Mouse (Mus musculus): ENCODE measurements at regions not wholly inside any gene's neighbourhood (a gene's known extent, or its start where the extent isn't known, plus 50 kb on each side); places are given as distances from the start of the nearest gene placed in this dataset.

GRCm38 (mm10) chr9:41558456-41558855, 397.0 kb upstream of the Ubash3b start:
- Histone ChIP-seq H3K4me3 (replicated peaks; ENCODE audit: control insufficient read depth, low read depth, low read length) (no peak overlapping the region), H3K4me1 (ENCODE audit: control insufficient read depth, insufficient read depth, low read length) (no peaks in the 10 kb centered on the region), H3K27ac (ENCODE audit: control insufficient read depth, insufficient read depth, low read depth, low read length, poor library complexity) (no peak overlapping the region)
- 84% methylated on average over 3 of the region's 3 CpGs for WGBS
- TF ChIP-seq POLR2A (IDR thresholded peaks at IDR 0.05; ENCODE audit: borderline replicate concordance, control insufficient read depth, low read depth, low read length), result no peak
- no peak for TF ChIP-seq CTCF (IDR thresholded peaks at IDR 0.05; ENCODE audit: control insufficient read depth, insufficient read depth, low read length)

- Histone ChIP-seq H3K4me3 (replicated peaks; ENCODE audit: control insufficient read depth, low read depth, low read length) (no peak overlapping the region), H3K4me1 (ENCODE audit: control insufficient read depth, insufficient read depth, low read length) (no peaks in the 10 kb centered on the region), H3K27ac (ENCODE audit: control insufficient read depth, insufficient read depth, low read depth, low read length, poor library complexity) (no peak overlapping the region)
- TF ChIP-seq POLR2A (IDR thresholded peaks at IDR 0.05; ENCODE audit: borderline replicate concordance, control insufficient read depth, low read depth, low read length), result no peak
- no peak for TF ChIP-seq CTCF (IDR thresholded peaks at IDR 0.05; ENCODE audit: control insufficient read depth, insufficient read depth, low read length)
- WGBS, result 76% methylated on average over 4 of the region's 4 CpGs
Observed at GRCm38 (mm10) chr9:41556888-41557287, 395.4 kb upstream of the Ubash3b start.

GRCm38 (mm10) chr9:41545776-41546175, 384.3 kb upstream of the Ubash3b start:
- Histone ChIP-seq H3K27ac (ENCODE audit: control insufficient read depth, insufficient read depth, low read depth, low read length, poor library complexity) (no peak overlapping the region), H3K4me3 (replicated peaks; ENCODE audit: control insufficient read depth, low read depth, low read length) (no peak overlapping the region), H3K4me1 (ENCODE audit: control insufficient read depth, insufficient read depth, low read length) (no peaks in the 10 kb centered on the region)
- no peak for TF ChIP-seq CTCF (IDR thresholded peaks at IDR 0.05; ENCODE audit: control insufficient read depth, insufficient read depth, low read length)
- TF ChIP-seq POLR2A (IDR thresholded peaks at IDR 0.05; ENCODE audit: borderline replicate concordance, control insufficient read depth, low read depth, low read length), result no peak
- 70% methylated on average over 1 of the region's 1 CpGs for whole genome bisulfite sequencing

- 80% methylated on average over 5 of the region's 5 CpGs for WGBS
- TF ChIP-seq POLR2A (IDR thresholded peaks at IDR 0.05; ENCODE audit: borderline replicate concordance, control insufficient read depth, low read depth, low read length) (no peak), CTCF (IDR thresholded peaks at IDR 0.05; ENCODE audit: control insufficient read depth, insufficient read depth, low read length) (no peak)
Observed at GRCm38 (mm10) chr9:41542511-41542910, 381.0 kb upstream of the Ubash3b start.

DNA sequence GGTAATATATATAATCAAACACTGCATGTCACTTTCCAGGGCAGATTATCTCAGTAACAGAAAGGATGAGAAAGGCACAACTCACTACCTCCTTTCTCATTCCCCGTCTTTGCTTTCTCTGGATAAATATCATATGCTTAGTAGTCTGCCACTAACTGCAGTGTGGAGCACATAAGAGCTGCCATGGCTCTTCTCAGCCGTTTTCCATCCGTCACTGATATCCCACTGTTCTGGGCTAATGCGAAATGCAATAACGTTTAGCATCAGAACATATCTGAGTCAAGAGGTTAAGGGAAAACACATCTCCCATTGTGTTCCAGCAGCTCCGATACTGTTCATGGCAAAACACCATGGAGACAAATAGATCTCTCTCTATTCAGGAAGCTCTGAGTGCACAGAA, 379.8 kb upstream of the Ubash3b start:
- TF ChIP-seq CTCF (IDR thresholded peaks at IDR 0.05; ENCODE audit: control insufficient read depth, insufficient read depth, low read length), result no peak
- no peak for TF ChIP-seq POLR2A (IDR thresholded peaks at IDR 0.05; ENCODE audit: borderline replicate concordance, control insufficient read depth, low read depth, low read length)
- no peaks in the 10 kb centered on the region for H3K4me1 ChIP-seq (ENCODE audit: control insufficient read depth, insufficient read depth, low read length)
- H3K4me3 ChIP-seq (replicated peaks; ENCODE audit: control insufficient read depth, low read depth, low read length), result no peak overlapping the region
- WGBS, result 78% methylated on average over 6 of the region's 6 CpGs
- no peak overlapping the region for H3K27ac ChIP-seq (ENCODE audit: control insufficient read depth, insufficient read depth, low read depth, low read length, poor library complexity)

More at GRCm38 (mm10) chr9:41542511-41542910, 381.0 kb upstream of the Ubash3b start:
- H3K27ac ChIP-seq (ENCODE audit: control insufficient read depth, insufficient read depth, low read depth, low read length, poor library complexity), result no peak overlapping the region
- no peaks in the 10 kb centered on the region for H3K4me1 ChIP-seq (ENCODE audit: control insufficient read depth, insufficient read depth, low read length)
- H3K4me3 ChIP-seq (replicated peaks; ENCODE audit: control insufficient read depth, low read depth, low read length), result no peak overlapping the region

DNA sequence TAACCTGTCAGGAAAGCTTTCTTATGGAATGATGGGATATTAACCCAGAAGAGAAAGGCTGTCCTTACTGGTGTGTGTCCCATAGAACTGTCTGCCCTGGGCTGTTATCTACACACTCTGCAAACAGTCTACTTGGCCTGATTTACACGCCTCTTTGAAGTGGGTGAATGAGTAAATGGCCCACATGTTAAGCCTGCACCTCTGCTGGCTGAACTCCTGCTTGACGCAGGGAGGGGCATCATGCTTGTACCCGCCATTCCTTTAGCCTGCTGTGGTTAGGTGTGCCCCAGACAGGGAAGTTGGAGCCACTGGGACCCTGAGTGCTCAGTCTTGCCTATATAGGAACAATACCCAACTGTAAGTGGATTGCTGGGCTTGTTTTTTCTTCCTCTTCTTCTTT, 371.3 kb upstream of the Ubash3b start:
- TF ChIP-seq POLR2A (IDR thresholded peaks at IDR 0.05; ENCODE audit: borderline replicate concordance, control insufficient read depth, low read depth, low read length) (no peak), CTCF (IDR thresholded peaks at IDR 0.05; ENCODE audit: control insufficient read depth, insufficient read depth, low read length) (no peak)
- no peak overlapping the region for H3K27ac ChIP-seq (ENCODE audit: control insufficient read depth, insufficient read depth, low read depth, low read length, poor library complexity)
- H3K4me3 ChIP-seq (replicated peaks; ENCODE audit: control insufficient read depth, low read depth, low read length), result no peak overlapping the region
- WGBS, result 37% methylated on average over 3 of the region's 3 CpGs
- no peaks in the 10 kb centered on the region for H3K4me1 ChIP-seq (ENCODE audit: control insufficient read depth, insufficient read depth, low read length)

DNA sequence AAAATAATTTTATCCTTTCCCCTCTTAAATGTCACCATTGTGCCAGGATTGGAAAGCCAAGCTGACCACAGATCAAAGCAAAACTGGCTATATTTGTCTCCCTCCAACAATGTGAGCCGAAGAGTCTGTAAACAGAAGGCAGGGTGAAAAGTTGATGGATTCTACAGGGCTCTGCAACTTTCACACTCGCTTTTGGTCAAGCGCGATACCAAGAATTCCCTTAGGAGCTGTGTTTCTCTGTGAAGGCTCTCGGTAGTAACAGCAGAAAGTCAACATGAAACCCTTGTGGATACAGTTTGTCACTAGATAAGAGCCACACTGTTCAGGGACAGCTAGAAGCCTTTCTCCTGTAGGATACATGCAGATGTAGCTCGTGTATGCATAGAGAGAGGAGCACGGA, 370.8 kb upstream of the Ubash3b start:
- WGBS, result 81% methylated on average over 7 of the region's 7 CpGs
- Histone ChIP-seq H3K4me3 (replicated peaks; ENCODE audit: control insufficient read depth, low read depth, low read length) (no peak overlapping the region), H3K27ac (ENCODE audit: control insufficient read depth, insufficient read depth, low read depth, low read length, poor library complexity) (no peak overlapping the region), H3K4me1 (ENCODE audit: control insufficient read depth, insufficient read depth, low read length) (no peaks in the 10 kb centered on the region)
- TF ChIP-seq CTCF (IDR thresholded peaks at IDR 0.05; ENCODE audit: control insufficient read depth, insufficient read depth, low read length) (no peak), POLR2A (IDR thresholded peaks at IDR 0.05; ENCODE audit: borderline replicate concordance, control insufficient read depth, low read depth, low read length) (no peak)

DNA sequence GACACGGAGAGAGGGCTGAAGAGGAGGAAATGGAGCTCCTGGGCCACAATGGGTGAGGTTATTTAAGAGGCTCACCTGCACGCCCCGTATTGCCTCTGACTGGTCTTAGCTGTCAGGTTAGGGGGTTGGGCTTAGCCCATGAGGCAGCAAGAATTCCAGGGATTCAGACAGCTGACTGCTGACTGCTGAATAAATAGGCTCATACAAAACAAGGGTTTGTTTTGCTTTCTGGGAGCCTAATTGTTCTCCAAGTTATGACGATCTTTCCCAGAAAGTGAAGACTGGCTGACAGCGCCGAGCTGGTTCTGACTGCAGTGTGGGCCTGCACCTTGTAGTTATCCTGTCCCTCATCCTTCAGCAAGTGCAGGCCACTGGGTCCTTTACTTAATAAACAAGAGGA, 370.1 kb upstream of the Ubash3b start:
- WGBS, result 82% methylated on average over 6 of the region's 6 CpGs
- Histone ChIP-seq H3K4me1 (ENCODE audit: control insufficient read depth, insufficient read depth, low read length) (no peaks in the 10 kb centered on the region), H3K27ac (ENCODE audit: control insufficient read depth, insufficient read depth, low read depth, low read length, poor library complexity) (no peak overlapping the region), H3K4me3 (replicated peaks; ENCODE audit: control insufficient read depth, low read depth, low read length) (no peak overlapping the region)
- TF ChIP-seq CTCF (IDR thresholded peaks at IDR 0.05; ENCODE audit: control insufficient read depth, insufficient read depth, low read length) (no peak), POLR2A (IDR thresholded peaks at IDR 0.05; ENCODE audit: borderline replicate concordance, control insufficient read depth, low read depth, low read length) (no peak)

GRCm38 (mm10) chr9:41526126-41526525, 364.6 kb upstream of the Ubash3b start:
- Histone ChIP-seq H3K4me1 (ENCODE audit: control insufficient read depth, insufficient read depth, low read length) (no peaks in the 10 kb centered on the region), H3K27ac (ENCODE audit: control insufficient read depth, insufficient read depth, low read depth, low read length, poor library complexity) (no peak overlapping the region), H3K4me3 (replicated peaks; ENCODE audit: control insufficient read depth, low read depth, low read length) (no peak overlapping the region)
- WGBS, result 9% methylated on average over 8 of the region's 8 CpGs
- TF ChIP-seq POLR2A (IDR thresholded peaks at IDR 0.05; ENCODE audit: borderline replicate concordance, control insufficient read depth, low read depth, low read length) (no peak), CTCF (IDR thresholded peaks at IDR 0.05; ENCODE audit: control insufficient read depth, insufficient read depth, low read length) (no peak)
